Mouse (Mus musculus) naive thymus-derived CD4-positive, alpha-beta T cell, adult 2 months (primary cell): ENCODE data around the gene Rab9.

Experiments used
- DNase-seq: peaks from one replicate; pipeline ENCODE4 v3.0.0-alpha.2; 2011; ENCODE audit warnings: low read depth

The Rab9 gene

GRCm38 (mm10) chrX:166444552-166444951 lies 35.1 kb downstream of the Rab9 start:
- no peak for DNase-seq

GRCm38 (mm10) chrX:166440616-166441063 lies 39.0 kb downstream of the Rab9 start, which contains the start of gene Ofd1:
Gene Ofd1 (minus strand): TSS chrX:166440704.
- peak; percentile 93 for DNase-seq

- no peak for DNase-seq
Observed at GRCm38 (mm10) chrX:166440036-166440615, 39.5 kb downstream of the Rab9 start, which contains the start of gene Trappc2. Gene Trappc2 (plus strand): TSS chrX:166440574.

GRCm38 (mm10) chrX:166434812-166435211 lies 44.9 kb downstream of the Rab9 start:
- DNase-seq: no peak

- DNase-seq: peak; percentile 31
Observed at GRCm38 (mm10) chrX:166416196-166416595, 63.5 kb downstream of the Rab9 start.

GRCm38 (mm10) chrX:166407865-166408264 lies 71.8 kb downstream of the Rab9 start:
- no peak for DNase-seq
